Mouse (Mus musculus) bone marrow, adult 2 months (tissue): ENCODE data around the gene Vmp1. TPM values are rescaled to one million over a fixed set of nuclear protein-coding genes. Genes with fewer than 3 reads are reported as not detected.

Source experiments
- H3K27ac ChIP-seq: fragments of 200-500 bp; 2 replicates; pipeline ENCODE4 v1.5.1; 2012; ENCODE audit warnings: low read depth, mild to moderate bottlenecking, control low read depth, inconsistent platforms, low read length; ENCODE audit not compliant: control insufficient read depth, poor library complexity, insufficient read depth
- H3K4me1 ChIP-seq: fragments of 200-500 bp; 2 replicates; pipeline ENCODE4 v1.6.1; 2011; ENCODE audit warnings: low read length; ENCODE audit not compliant: control insufficient read depth, insufficient read depth
- H3K4me3 ChIP-seq: fragments of 200-500 bp; replicated peaks from 2 replicates; pipeline ENCODE3; 2011; ENCODE audit warnings: mild to moderate bottlenecking, low read depth, low read length, control low read depth; ENCODE audit not compliant: control insufficient read depth
- CTCF ChIP-seq: fragments of 200-500 bp; IDR thresholded peaks from 2 replicates; pipeline ENCODE4 v1.5.1; 2011; ENCODE audit warnings: low read length, control low read depth; ENCODE audit not compliant: control insufficient read depth, insufficient read depth
- POLR2A ChIP-seq: fragments of 200-500 bp; IDR thresholded peaks from 2 replicates; pipeline ENCODE4 v1.6.1; 2011; ENCODE audit warnings: low read depth, mild to moderate bottlenecking, control low read depth, low read length, borderline replicate concordance; ENCODE audit not compliant: control insufficient read depth
- WGBS: fragments of 180-500 bp; shearing (Covaris S2); methylation state at CpG from one replicate; pipeline ENCODE4 v1.1.7; 2018; 5-methylcytosine and 5-hydroxymethylcytosine counted together
- polyA plus RNA-seq: library from polyadenylated mRNA; stranded (reverse); fragments of >200 nt; gene quantifications from 2 replicates; pipeline ENCODE4 v1.2.4, GENCODE M21; 2011; ENCODE audit warnings: low replicate concordance; ENCODE audit not compliant: missing spikeins, insufficient read depth, insufficient read length

The Vmp1 gene
- polyA plus RNA-seq, 1 experiment, result 88.4 TPM

DNA sequence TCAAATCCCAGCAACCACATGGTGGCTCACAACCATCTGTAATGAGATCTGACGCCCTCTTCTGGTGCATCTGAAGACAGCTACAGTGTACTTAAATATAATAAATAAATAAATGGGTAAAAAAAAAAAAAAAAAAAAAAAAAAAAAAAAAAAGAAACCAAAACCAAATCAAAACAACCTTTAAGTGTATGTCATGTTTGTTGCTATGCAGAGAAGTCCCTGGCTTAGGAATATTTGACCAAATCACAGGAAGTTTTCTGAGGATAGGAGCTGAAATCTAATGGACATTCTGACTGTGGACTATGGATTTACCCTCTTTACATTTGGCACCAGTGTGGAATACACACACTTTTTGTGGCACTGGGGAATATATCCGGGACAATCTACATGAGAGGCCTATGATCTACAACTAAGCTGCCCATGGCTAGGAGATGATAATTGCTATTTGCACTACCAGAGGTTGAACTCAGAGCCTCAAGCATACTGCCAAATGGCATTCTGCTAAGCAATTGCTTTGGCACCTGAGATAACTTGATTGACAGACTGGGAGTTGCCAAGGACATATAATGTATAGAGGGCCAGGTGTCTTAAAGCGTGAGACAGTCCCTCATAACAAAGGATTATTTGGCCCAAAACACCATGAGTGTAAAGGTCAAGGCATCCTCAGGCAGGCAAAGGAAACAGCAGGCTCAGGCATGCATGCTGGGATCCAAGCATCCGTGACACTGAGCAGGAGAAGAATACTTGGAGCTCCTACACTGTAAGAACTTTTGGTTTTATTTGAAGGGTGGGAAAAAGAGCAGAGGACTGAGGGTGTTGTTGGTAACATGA, 84.0 kb downstream of the Vmp1 start:
- Histone ChIP-seq H3K4me1 (peaks cover 3% of the 10 kb centered on the region; the same call in 1 of the 2 replicates), H3K4me3 (no peak overlapping the region), H3K27ac (no peak overlapping the region)
- TF ChIP-seq CTCF (no peak), POLR2A (no peak)
- 88% methylated on average over 4 of the region's 4 CpGs for WGBS

DNA sequence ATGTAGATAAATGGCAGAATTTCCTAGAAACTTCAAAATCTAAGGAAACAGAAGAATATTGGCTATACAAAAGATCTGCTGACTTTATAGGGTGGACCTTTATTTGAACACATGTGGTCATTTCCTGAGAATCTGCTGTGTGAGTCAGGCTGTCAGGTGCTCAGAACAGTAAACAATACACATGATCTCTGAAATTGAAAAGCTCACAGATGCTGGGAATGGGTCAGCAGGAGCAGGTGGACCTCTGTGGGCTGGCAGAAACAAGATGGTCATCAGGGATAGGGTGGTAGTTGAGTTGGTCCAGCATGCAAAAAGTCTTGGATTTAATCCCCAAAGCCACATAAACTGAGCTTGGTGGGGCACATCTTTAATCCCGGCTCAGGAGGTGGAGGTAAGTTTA, 85.1 kb downstream of the Vmp1 start:
- WGBS, result 88% methylated on average over 1 of the region's 1 CpGs
- Histone ChIP-seq H3K4me1 (peaks cover 5% of the 10 kb centered on the region), H3K27ac (no peak overlapping the region), H3K4me3 (no peak overlapping the region)
- TF ChIP-seq CTCF, result no peak
- no peak for TF ChIP-seq POLR2A

DNA sequence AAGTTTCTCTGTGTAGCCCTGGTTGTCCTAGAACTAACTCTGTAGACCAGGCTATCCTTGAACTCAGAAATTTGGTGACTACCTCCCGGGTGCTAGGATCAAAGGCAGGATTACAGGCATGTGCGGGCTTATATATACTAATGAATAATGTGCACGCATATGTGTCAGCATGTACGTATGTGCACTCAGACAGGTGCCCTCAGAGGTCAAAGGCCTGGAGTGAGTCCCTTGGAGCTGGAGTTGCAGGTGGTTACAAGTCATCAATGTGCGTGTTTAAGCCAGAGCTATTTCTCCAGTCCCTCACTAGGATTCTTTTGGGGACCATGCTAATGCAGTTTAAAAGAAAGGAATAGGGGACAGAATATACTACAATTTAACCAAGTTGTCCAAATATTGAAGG, 85.5 kb downstream of the Vmp1 start:
- TF ChIP-seq POLR2A, result no peak
- TF ChIP-seq CTCF, result no peak
- Histone ChIP-seq H3K4me1 (peaks cover 5% of the 10 kb centered on the region), H3K4me3 (no peak overlapping the region), H3K27ac (no peak overlapping the region)
- WGBS, result 95% methylated on average over 5 of the region's 5 CpGs

DNA sequence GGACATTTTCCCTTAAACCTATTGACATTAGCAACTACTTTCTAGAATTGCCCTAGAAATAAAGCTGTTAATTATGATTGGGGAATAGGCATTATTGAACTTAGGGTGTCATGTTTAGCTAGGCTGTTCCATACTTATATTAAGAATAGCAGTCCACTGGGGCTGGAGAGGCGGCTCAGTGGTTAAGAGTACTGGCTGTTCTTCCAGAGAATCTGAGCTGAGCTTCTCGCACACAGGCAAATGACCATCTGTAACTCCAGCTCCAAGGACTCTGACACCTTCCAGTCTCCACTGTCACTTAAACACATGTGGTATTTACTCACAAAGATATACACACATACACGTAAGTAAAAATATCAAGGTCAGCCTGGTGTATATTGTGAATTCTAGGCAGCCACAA, 86.7 kb downstream of the Vmp1 start:
- Histone ChIP-seq H3K27ac (no peak overlapping the region), H3K4me3 (no peak overlapping the region), H3K4me1 (peaks cover 3% of the 10 kb centered on the region)
- 83% methylated on average over 3 of the region's 3 CpGs for WGBS
- TF ChIP-seq POLR2A (no peak), CTCF (no peak)

DNA sequence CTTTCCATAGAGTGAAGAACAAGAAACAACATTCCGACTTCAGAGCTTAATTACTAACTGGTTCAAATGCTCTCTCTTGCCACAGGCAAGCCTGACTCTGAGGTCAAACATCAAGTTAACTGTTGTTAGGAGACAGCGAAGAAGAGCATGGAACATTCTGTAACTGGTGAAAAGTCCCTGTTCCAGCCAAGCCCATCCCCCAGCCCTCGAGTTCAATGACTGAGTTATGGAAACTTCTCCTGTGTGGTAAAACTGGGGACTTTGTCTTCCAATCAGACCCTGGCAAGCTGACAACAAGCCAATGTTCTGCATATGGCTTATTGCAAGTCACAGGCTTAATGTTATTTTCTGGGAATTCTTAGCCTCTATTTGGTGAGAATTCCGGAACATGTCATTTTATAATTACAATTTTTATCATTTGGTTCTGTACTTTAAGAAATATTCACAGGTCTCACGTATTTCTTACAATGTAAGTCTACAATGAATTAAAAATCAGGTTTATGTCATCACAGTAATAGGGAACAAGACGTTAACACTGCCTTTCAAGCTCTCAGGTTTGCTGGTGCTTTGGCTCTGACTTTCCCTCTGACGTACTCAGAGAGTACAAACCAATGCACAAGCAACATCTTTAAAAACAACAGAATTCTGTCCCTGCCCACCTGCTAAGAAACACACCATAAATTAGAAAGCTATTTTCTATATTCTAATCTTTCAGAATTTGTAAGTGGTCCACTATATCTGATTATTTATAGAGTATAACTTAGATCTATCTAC, 87.3 kb downstream of the Vmp1 start:
- Histone ChIP-seq H3K4me3 (no peak overlapping the region), H3K4me1 (peaks cover 5% of the 10 kb centered on the region), H3K27ac (no peak overlapping the region)
- TF ChIP-seq CTCF (no peak), POLR2A (no peak)
- WGBS, result 75% methylated on average over 7 of the region's 7 CpGs

DNA sequence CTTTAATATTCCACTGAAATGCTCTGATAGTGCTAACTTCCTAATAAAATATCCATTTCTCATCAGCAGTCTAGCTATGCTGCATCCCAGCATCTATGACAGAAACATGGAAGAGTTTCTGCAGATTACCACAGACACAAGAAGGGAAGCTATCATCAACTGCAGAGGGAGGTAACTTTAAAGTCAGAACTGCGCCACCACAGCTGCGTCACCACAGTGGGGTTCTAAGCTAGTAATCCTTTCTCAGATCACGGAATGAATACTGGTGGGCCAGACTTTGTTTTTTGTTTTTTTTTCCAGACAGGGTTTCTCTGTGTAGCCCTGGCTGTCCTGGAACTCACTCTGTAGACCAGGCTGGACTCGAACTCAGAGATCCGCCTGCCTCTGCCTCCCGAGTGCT, 88.3 kb downstream of the Vmp1 start:
- no peak for TF ChIP-seq CTCF
- TF ChIP-seq POLR2A, result no peak
- no peak overlapping the region for H3K4me3 ChIP-seq
- H3K27ac ChIP-seq, result no peak overlapping the region
- 84% methylated on average over 6 of the region's 6 CpGs for WGBS
- H3K4me1 ChIP-seq, result peaks cover 6% of the 10 kb centered on the region

DNA sequence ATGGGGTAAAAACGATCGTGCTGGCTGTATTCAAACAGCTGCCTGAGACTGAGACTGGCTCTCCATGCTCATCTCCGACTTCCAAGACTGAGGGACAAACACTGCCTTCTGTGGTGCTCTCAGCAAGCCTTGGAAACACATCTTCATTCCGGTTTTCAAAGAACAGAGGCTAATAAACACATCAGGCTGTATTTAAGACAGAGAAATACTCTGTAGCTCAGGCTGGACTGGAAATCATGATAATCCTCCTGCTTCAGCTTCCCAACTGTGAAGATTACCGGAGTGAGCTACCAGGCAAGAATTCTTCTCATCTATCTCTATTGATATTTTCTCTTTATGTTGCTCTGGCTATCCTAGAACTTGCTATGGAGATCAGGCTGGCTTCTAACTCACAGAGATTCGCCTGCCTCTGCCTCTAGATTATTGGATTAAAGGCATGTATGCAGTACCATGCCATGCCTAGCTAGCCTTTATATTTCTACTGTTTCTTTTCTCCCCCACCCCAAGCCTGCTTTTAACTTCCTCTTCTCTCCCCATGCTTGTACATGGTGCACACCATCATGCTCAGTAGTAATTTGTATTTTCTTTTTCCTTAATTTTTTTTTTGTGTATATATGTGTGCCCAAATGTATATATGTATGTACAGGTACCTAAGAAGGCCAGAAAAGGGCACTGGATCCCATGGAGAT, 89.3 kb downstream of the Vmp1 start:
- TF ChIP-seq CTCF (no peak), POLR2A (no peak)
- Histone ChIP-seq H3K27ac (no peak overlapping the region), H3K4me3 (no peak overlapping the region), H3K4me1 (peaks cover 6% of the 10 kb centered on the region)
- WGBS, result 50% methylated on average over 6 of the region's 6 CpGs

DNA sequence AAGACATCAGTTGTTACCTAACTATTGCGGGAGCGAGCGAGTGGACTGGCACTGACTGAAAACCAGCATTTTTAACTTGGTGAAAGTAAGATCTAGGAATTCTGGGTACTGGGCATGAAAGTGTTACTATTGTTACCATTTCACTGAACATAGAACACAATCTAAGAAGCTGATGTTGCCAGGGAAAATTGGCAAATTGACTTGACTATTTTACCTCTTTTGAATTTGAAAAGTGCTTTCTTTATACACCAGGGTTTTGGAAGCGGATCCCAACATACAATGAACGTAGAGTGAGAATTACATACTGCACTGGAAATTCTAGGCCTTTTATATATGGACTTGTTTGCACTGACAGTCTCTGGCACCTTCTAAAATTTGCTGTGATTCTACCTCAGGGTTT, 90.2 kb downstream of the Vmp1 start:
- H3K4me3 ChIP-seq, result no peak overlapping the region
- 46% methylated on average over 5 of the region's 5 CpGs for WGBS
- TF ChIP-seq POLR2A (no peak), CTCF (no peak)
- peaks cover 6% of the 10 kb centered on the region for H3K4me1 ChIP-seq
- no peak overlapping the region for H3K27ac ChIP-seq
